Mouse (Mus musculus) brain, adult 2 months (tissue): ENCODE measurements around the gene Rfk.
A peak's percentile ranks its signal among the peaks of the same experiment; 100 is the strongest.

Experiments used
- DNase-seq: peaks from one replicate; pipeline ENCODE4 v3.0.0; 2011; ENCODE audit warnings: low read depth, low spot score

The Rfk gene

DNA sequence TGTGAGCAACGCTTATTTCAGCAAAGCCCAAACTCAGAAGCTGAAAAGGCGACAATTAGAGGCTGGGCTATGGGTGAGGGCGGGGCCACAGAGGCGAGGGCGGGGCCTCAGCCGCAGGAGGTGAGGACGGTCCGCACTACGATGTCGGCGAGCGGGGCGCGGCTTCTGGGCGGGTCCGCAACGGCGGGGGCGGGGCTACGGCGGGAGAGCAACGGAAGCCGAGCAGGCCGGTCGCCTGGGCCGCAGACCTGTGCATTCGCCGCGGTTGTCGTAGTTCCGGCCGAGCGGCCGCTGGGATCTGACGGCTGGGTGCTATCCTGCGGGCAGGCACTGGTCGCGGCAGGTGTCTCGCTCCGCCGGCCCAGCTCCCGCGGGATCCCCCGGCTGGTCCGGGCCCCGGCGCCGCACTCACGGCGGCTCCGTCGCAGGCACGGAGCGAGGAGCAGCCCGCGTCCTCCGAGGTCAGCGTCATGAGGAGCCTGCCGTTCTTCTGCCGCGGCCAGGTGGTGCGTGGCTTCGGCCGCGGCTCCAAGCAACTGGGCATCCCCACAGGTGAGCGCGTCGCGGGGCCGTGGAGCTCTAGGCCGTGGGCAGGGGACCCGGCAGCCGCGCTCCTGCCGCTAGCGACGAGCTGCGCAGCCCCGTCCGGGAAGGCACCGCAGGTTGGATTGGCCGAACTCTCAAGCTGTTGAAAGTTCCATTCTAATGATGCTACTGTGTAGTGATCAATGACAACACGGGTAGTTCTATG, at the start of gene Rfk:
Gene Rfk (plus strand): TSS at position 203 of the 751 bp plus-strand sequence.
- DNase-seq = peak; percentile 96

- DNase-seq = no peak
Measured at GRCm38 (mm10) chr19:17344881-17345280, 49.0 kb upstream of the Rfk start.

DNA sequence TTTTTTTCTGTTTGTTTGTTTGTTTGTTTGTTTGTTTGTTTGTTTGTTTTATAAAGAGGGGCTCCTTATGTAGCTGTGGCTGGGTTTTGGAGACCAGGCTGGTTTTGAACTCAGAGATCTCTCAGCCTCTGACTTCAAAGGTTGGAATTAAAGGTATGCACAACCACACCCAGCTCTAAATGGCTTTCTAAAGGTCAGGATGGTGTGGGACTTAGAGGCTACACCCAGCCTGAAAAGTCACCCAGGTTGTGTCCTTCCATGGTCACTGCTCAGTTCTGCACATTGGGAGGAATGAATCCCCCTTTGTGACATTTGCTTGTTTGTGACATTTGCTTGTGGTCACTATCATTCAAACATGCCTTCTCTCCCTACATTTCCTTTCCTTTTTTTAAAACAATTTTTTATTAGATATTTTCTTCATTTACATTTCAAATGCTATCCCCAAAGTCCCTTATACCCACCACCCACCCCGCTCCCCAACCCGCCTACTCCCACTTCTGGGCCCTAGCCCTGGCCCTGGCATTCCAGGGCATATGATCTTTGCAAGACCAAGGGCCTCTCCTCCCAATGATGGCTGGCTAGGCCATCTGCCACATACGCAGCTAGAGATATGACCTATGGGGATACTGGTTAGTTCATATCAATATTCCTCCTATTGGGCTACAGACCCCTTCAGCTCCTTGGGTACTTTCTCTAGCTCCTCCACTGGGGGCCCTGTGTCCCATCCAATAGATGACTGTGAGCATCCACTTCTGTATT, 46.9 kb upstream of the Rfk start:
- DNase-seq = no peak

DNA sequence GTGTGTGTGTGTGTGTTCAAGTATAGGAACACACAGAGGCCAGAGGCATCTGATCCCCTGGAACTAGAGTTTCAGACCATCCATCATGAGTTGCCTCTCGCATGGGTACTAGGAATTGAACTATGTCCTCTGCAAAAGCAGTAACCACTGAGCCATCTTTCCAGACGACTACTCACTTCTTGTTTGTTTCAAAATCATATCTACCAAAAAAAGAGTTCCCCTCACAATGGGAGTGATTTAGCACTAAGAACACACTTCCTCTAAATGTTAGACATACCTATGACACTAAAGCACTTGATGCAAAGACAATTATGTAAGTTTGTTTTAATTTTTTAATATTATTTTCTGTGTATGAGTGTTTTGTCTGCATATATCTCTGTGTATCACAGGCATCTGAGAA, 46.0 kb upstream of the Rfk start:
- DNase-seq = no peak

GRCm38 (mm10) chr19:17353727-17354126, 40.1 kb upstream of the Rfk start:
- no peak for DNase-seq

GRCm38 (mm10) chr19:17354362-17354761, 39.5 kb upstream of the Rfk start:
- DNase-seq = no peak

GRCm38 (mm10) chr19:17354797-17355196, 39.0 kb upstream of the Rfk start:
- DNase-seq = peak; percentile 54

DNA sequence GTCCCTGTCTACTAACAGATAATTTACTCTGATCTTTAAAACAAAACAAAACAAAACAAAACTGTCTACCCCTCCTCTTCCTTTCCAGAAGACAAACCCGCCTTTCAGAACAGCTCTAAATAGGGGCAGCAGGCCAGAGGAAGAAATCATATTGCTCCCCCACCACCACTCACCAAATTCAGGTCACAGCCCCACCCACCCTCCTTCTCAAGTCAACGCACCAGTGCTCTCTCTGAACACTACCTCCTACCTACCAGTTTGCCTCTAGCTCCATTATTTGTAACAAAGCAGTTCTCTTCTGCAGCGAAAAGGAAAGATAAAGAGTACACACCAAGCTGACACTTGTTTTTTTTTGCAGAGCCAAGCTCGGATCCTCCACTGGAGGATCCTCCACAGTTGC, 38.5 kb upstream of the Rfk start:
- no peak for DNase-seq

- peak; percentile 76 for DNase-seq
Measured at GRCm38 (mm10) chr19:17355950-17356867, 37.6 kb upstream of the Rfk start.

DNA sequence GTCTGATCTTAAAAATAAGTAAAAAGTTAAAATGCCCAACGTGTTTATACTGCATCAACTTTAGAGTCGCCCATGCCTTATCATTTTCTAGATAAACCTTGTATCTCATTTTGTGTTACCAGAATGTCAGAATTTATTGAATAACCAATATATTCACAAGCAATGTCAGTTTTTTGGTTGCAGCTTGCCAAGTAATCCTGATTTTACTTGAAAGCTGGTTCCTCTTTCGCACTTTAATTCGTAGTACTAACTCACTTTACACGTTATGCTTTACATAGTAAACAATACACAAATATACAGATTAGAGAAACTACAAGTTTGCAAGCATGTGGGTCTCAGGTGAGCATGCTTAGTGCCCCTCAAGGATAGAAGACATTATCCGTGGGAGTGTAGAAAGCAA, 36.9 kb upstream of the Rfk start:
- DNase-seq = no peak

DNA sequence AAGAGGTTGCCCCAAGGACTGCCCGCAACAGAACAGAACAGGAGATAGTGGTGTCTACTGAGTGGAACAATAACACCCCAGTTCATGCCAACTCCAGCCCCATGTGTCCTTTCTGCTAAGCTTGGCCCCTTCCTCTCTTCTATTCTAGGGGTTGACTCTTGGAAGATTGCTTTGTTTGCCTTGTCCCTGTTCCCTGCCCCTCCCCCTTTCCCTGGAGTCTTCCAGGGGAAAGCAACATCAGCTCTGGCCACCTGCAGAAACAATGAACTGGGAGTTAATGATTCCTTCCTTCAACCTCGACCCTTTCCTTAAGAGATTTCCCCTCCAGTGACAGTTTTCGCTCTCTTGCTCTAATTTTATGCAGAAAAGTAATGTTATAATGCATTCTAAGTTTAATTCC, 36.5 kb upstream of the Rfk start:
- DNase-seq = no peak

- DNase-seq = no peak
Measured at GRCm38 (mm10) chr19:17359315-17359890, 34.4 kb upstream of the Rfk start.

- no peak for DNase-seq
Measured at GRCm38 (mm10) chr19:17361181-17361580, 32.7 kb upstream of the Rfk start.

GRCm38 (mm10) chr19:17364741-17365140, 29.1 kb upstream of the Rfk start:
- peak; percentile 78 for DNase-seq

- DNase-seq = no peak
Measured at GRCm38 (mm10) chr19:17366364-17367090, 27.3 kb upstream of the Rfk start.

DNA sequence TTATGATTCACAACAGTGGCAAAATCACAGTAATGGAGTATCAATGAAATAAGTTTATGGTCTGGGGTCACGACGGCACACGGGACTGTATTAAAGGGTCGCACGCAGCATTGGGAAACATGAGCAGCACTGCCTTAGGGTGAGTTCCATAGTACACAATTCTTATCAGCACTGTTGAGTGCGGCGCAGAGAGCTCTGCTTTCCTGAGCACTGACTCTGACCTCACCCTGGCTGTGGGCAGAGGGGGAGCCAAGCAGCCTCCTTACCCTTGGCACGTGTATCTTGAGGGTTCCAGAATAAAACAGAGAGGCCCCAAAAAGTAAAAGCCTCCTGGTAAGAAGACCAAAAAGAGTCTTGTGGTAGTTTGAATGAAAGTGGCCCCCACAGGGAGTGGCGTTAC, 25.3 kb upstream of the Rfk start:
- no peak for DNase-seq

GRCm38 (mm10) chr19:17369581-17369980, 24.3 kb upstream of the Rfk start:
- no peak for DNase-seq

DNA sequence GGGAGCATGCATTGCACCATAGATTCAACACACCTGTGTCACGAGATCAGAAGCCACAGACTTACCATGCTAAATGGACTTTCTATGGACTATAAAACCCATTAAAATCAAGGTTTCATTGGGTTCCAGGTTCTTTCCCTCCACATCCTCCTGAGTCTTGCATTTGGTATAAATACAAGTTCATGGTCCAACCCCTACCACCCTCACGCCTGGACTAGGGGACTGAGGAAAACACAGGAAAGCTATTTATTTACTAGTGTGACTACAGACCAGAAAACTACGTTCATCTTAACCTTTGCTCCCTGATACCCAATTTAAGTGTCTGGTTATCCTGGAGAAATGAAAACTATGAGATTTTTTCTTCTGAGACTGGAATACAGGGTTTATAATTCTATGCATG, 21.1 kb upstream of the Rfk start, which contains the start of gene Gcnt1:
Gene Gcnt1 (minus strand): TSS at position 144 of the 400 bp plus-strand sequence.
- no peak for DNase-seq

DNA sequence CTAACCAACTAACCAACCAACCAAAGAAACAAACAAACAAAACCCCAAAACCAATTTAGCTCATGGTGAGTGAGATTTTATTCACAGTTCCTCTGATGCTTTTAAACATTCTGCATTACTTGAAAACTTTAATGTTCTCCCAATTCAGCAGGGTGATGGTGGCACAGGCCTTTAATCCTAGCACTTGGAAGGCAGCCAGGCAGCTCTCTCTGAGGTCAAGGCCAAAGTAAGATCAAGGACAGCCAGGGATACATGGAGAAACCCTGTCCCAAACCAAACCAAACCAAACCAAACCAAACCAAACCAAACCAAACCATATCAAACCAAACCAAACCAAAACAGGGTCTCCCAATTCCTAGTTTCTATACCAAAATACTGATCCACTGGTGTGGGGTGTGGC, 15.0 kb upstream of the Rfk start:
- no peak for DNase-seq

GRCm38 (mm10) chr19:17380549-17380948, 13.3 kb upstream of the Rfk start:
- no peak for DNase-seq
